Mouse (Mus musculus): Measurements from ENCODE around the gene Adat3.

Gene Adat3

GRCm38 (mm10) chr10:80602698-80603325 lies at the start of gene Adat3, which contains the start of gene Scamp4:
Adat3 (plus strand) TSS chr10:80602880.
Scamp4 (plus strand) TSS chr10:80602872.
- peak; percentile 89 to 98 for DNase-seq (ENCODE audit: low spot score in 2 of 2)

GRCm38 (mm10) chr10:80553575-80553974 lies 49.1 kb upstream of the Adat3 start:
- DNase-seq (ENCODE audit: low spot score in 2 of 2) = no peak

- no peak for DNase-seq (ENCODE audit: low spot score in 2 of 2)
Measured at GRCm38 (mm10) chr10:80553997-80554396, 48.7 kb upstream of the Adat3 start.

- peak; percentile 42 to 63 for DNase-seq (ENCODE audit: low spot score in 2 of 2)
Measured at GRCm38 (mm10) chr10:80557346-80557965, 45.2 kb upstream of the Adat3 start.

- no peak for DNase-seq (ENCODE audit: low spot score in 2 of 2)
Measured at GRCm38 (mm10) chr10:80559431-80559830, 43.2 kb upstream of the Adat3 start.

GRCm38 (mm10) chr10:80560621-80561020 lies 42.1 kb upstream of the Adat3 start:
- DNase-seq (ENCODE audit: low spot score in 2 of 2) = no peak

- peak; percentile 89 to 93 for DNase-seq (ENCODE audit: low spot score in 2 of 2)
Measured at GRCm38 (mm10) chr10:80561116-80561944, 41.4 kb upstream of the Adat3 start, which contains the start of gene Rexo1. Rexo1 (minus strand) TSS chr10:80561560.

- peak; percentile 61 to 82 for DNase-seq (ENCODE audit: low spot score in 2 of 2)
Measured at GRCm38 (mm10) chr10:80566375-80567092, 36.1 kb upstream of the Adat3 start.

- DNase-seq (ENCODE audit: low spot score in 2 of 2) = no peak
Measured at GRCm38 (mm10) chr10:80568876-80569275, 33.8 kb upstream of the Adat3 start.

GRCm38 (mm10) chr10:80569664-80570066 lies 33.0 kb upstream of the Adat3 start:
- DNase-seq (ENCODE audit: low spot score in 2 of 2) = peak in 1 of 2 experiments; percentile 42

- no peak for DNase-seq (ENCODE audit: low spot score in 2 of 2)
Measured at GRCm38 (mm10) chr10:80570419-80570818, 32.3 kb upstream of the Adat3 start.

- no peak for DNase-seq (ENCODE audit: low spot score in 2 of 2)
Measured at GRCm38 (mm10) chr10:80570871-80571836, 31.5 kb upstream of the Adat3 start.

- DNase-seq (ENCODE audit: low spot score in 2 of 2) = no peak
Measured at GRCm38 (mm10) chr10:80572477-80572876, 30.2 kb upstream of the Adat3 start.

GRCm38 (mm10) chr10:80573944-80574343 lies 28.7 kb upstream of the Adat3 start:
- DNase-seq (ENCODE audit: low spot score in 2 of 2) = no peak

- no peak for DNase-seq (ENCODE audit: low spot score in 2 of 2)
Measured at GRCm38 (mm10) chr10:80574896-80575295, 27.8 kb upstream of the Adat3 start.

GRCm38 (mm10) chr10:80575925-80576324 lies 26.8 kb upstream of the Adat3 start:
- no peak for DNase-seq (ENCODE audit: low spot score in 2 of 2)

- peak; percentile 48 to 72 for DNase-seq (ENCODE audit: low spot score in 2 of 2)
Measured at GRCm38 (mm10) chr10:80576351-80577194, 26.1 kb upstream of the Adat3 start.

- DNase-seq (ENCODE audit: low spot score in 2 of 2) = peak; percentile 98 to 99
Measured at GRCm38 (mm10) chr10:80577195-80578130, 25.2 kb upstream of the Adat3 start, which contains the start of gene Klf16. Klf16 (minus strand) TSS chr10:80577321.

Data from urinary bladder, adult 18-20 months (tissue).